Mouse (Mus musculus) embryo, embryonic 10.5 days (tissue): ENCODE results near the gene Mrps26.
"Not testable (repeated sequence)": the region's sequence is repeated elsewhere in the genome, so short reads cannot be mapped to it uniquely, and the experiment has no call there.

Experiments
- DNase-seq: peaks from one replicate; pipeline ENCODE4 v3.0.0-alpha.2; 2015; ENCODE audit warnings: low spot score

Gene Mrps26

DNA sequence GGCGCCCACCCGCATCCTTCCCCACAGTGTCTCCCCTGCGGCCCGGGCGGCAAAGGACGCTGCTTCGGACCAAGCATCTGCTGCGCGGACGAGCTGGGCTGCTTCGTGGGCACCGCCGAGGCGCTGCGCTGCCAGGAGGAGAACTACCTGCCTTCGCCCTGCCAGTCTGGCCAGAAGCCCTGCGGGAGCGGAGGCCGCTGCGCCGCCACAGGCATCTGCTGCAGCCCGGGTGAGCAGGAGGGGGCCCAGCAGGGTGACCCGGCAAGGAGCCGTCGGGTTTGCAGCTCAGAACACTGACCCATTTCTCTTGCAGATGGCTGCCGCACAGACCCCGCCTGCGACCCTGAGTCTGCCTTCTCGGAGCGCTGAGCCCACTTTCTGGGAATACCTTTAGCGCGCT is 13.0 kb downstream of the Mrps26 start:
- DNase-seq = not testable (repeated sequence)

GRCm38 (mm10) chr2:130577021-130577420 is 13.5 kb downstream of the Mrps26 start:
- DNase-seq = peak; percentile 29

GRCm38 (mm10) chr2:130577632-130578031 is 14.1 kb downstream of the Mrps26 start:
- DNase-seq = peak; percentile 52

GRCm38 (mm10) chr2:130578148-130578547 is 14.6 kb downstream of the Mrps26 start:
- peak; percentile 74 for DNase-seq

GRCm38 (mm10) chr2:130579791-130580190 is 16.2 kb downstream of the Mrps26 start:
- DNase-seq = no peak

GRCm38 (mm10) chr2:130581201-130581600 is 17.7 kb downstream of the Mrps26 start:
- DNase-seq = no peak

DNA sequence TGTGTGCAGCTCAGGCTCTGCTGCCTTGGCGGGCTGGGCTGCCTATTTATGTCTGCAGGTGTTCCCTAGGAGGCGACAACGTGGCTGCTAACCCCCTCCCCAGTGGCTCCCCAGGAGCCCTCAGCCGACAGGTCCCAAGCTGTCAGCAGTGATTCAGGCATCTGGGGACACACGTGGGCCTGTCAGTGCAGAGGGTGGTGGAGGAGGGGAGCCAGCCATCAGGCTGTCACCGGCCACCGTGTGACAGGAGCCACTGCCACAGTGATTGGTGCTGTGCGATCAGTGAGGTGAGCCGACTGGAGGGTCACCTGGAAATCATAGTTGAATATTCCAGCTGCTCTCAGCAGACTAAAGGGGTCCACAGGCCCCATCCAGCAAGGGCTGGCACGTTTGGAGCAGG is 19.0 kb downstream of the Mrps26 start, which contains the start of gene Avp:
Avp (minus strand) TSS at position 3 of the 400 bp plus-strand sequence.
- DNase-seq = no peak

DNA sequence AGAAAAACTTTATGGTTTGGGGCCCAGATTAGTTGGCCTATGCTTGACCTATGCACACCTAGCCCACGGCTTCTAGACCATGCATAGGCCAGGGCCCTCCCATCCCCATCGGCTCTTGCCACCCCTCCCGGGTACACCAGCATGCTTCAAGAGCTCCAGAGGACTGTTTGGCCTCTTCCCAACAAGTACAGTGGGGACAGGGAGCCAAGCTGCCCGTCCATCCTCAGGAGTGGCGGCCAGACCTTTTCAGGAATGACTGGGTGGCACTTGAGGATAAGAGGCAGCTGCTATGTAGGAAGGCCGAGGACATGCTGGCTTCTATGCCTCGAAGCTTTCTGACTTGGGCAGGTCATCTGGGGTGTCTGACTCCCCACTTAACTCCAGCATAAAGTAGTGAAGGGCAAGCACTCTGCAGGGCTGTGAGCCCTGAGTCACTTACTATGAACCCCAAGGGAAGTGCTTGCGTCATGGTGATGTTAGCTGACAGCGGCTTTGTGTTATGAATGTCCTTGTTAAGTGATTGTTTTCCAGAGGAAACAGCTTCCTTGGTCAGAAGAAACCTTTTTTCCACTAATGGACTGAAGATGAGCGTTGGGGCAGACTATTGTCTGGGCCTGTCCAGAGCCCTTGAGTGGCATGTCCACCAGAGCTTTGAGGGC is 20.5 kb downstream of the Mrps26 start:
- no peak for DNase-seq

DNA sequence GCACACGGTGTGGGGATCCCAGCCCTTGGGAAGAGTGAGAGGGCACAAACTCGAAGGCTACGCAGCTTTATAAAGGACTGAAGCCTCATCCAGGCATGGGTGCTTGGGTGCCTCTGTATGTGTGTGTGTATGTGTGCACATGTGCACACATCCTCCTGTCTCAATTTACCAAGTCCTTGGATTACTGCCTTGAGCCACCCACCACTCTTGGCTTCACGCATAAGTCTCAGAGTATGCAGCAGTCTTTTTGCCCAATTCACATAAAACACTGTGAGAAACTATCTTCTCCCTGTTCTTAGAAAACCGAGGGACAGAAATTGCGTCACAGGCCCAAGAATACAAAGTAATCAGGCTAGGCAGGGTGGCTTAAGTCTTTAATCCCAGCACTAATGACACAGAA is 22.5 kb downstream of the Mrps26 start:
- no peak for DNase-seq

GRCm38 (mm10) chr2:130588373-130588772 is 24.8 kb downstream of the Mrps26 start:
- DNase-seq = no peak

GRCm38 (mm10) chr2:130589157-130589556 is 25.6 kb downstream of the Mrps26 start:
- DNase-seq = no peak

DNA sequence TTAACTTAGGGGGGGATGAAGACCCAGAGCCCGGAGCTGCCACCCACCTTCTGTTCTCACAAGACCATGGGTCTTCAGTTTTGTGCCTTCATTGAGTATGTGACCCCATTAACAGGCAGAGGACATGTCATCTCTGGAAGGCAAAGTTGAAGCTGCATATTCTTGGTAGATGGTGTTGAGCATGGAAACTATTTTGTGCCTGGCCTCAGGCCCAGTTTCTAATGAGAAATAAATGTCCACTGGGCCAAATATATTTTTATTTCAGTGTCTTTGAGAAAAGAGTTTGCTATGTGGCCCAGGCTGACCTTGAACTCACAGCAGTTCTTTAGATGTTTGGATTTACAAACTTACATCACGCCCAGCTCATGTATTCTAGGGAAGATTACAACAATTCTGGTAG is 26.2 kb downstream of the Mrps26 start:
- no peak for DNase-seq

DNA sequence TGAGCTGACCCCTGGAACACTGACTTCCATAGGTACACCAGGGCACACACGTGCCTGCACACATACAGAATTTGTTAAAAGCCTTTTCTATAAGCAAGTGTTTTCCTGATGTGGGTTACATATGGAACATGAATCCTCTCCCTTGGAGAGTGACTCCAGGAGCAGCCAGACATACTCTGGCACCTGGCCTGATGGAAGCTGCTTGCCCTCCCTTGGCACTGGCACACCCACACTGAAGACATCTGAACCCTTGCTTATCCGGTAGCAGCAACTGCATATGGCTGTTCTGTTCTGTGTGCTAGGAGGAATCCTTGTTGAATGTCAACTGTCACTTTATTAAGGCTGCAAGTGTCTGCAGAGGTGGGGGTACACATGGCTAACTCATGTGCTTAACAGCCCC is 27.5 kb downstream of the Mrps26 start:
- DNase-seq = no peak

DNA sequence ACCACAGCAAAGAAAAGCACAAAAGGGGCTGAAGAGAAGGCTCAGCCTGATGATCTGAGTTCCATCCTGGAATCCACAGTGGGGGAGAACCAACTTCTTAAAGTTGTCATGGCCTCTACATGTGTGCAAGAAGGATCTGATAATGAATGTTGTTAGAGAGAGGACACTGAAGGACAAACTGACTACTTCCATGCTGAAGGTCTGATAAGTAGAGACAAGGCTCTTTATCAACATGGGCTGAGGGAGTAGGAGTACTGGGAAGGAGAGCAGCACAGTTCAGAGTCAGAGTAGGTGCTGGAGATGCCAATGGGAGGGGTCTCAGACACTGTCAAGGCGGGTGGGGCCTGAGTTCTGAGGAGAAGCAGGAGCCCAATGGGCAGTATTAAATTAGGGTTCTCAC is 32.1 kb downstream of the Mrps26 start:
- no peak for DNase-seq

GRCm38 (mm10) chr2:130597601-130598010 is 34.1 kb downstream of the Mrps26 start:
- DNase-seq = peak; percentile 71

DNA sequence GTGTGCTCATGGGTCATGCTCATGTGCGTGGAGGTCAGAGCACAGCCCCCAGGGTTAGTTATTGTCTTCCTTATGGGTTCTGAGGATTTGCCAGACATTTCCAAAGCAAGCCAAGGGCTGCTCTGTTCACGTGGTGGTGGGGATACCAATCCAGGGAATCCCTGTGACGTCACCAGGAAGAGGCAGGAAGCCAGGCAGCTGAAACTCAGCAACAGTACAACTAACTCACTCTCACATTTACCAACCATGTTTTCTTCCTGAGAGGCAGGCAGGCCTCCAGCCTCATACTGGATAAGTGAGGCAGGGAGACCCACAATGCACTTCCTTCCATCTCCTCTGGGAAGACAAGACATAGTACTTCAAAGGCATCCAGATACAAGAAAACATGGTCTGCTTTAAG is 34.9 kb downstream of the Mrps26 start:
- DNase-seq = no peak

DNA sequence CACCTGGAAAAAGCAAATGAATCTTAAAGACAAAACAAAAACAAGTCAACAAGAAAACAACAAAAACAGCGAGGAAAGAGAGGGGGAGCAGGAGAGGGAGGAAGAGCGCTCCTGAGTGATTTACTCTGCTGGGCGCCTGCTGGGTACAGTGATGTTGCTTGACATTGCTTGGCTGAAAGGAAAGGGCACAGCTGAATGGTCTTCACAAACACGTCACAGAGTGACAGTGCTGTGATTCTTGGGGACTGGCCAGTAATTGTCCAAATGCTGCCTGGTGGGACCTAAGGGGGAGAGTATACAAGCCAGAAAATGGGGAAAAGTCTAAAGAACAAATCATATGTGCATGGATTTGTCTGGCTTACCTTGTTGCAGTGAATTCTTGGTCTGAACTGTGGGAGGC is 38.7 kb downstream of the Mrps26 start:
- no peak for DNase-seq

- peak; percentile 48 for DNase-seq
These were observed 49.5 kb downstream of the Mrps26 start for GRCm38 (mm10) chr2:130613091-130613490.
